Mouse (Mus musculus): ENCODE measurements at regions not wholly inside any gene's neighbourhood (a gene's known extent, or its start where the extent isn't known, plus 50 kb on each side); places are given as distances from the start of the nearest gene placed in this dataset.

DNA sequence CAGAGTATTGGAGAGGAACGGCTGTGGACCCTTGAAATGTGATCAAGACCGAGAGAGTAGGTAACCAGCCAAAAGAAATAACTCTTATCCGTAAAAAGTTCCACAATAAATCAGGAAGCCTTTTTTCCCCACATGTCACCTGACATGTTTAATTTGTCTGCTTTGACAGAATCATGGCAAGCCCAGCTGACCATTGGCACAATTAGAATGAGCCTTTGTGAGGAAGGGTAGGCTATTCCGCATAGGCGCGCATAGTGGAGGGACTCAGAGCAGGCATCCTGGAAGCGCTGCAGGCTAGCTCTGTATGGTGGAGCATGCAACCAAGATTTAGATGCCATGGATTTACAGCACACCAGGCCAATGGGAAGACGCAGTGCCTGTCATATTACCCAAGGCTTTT lies 316.5 kb upstream of the Npvf start:
- H3K9me3 ChIP-seq (replicated peaks; ENCODE audit: low read length), result no peaks in the 10 kb centered on the region
- H3K4me2 ChIP-seq (ENCODE audit: insufficient read depth, low read depth, poor library complexity, severe bottlenecking), result no peak overlapping the region
- dilution Hi-C loops (cut with MboI; ENCODE audit: extremely low pct_ligation_motif_present, extremely low pct_unique_long_range_greater_than_20kb, low sequenced_read_pairs) (no loop called here), in situ Hi-C loops (cut with MboI; ENCODE audit: low pct_ligation_motif_present, low pct_unique_long_range_greater_than_20kb, low sequenced_read_pairs) (no loop called here)
- no peaks in the 10 kb centered on the region for H3K79me2 ChIP-seq (replicated peaks; ENCODE audit: control insufficient read depth, extremely low read depth, insufficient read depth, poor library complexity, severe bottlenecking)
- no peaks in the 10 kb centered on the region for H3K36me3 ChIP-seq (replicated peaks in 1 of 2; ENCODE audit: control insufficient read depth in 1 of 2, insufficient read depth in 1 of 2, low read length in 1 of 2)
- peaks cover 0 to 11% of the 10 kb centered on the region in 2 experiments; a peak in 2 of 4 replicates for H3K4me1 ChIP-seq (ENCODE audit: control insufficient read depth in 1 of 2, insufficient read depth in 2 of 2)
- TF ChIP-seq MAX (IDR thresholded peaks at IDR 0.05; ENCODE audit: low read length), result no peak
- TF ChIP-seq MAFK (IDR thresholded peaks at IDR 0.05; ENCODE audit: insufficient replicate concordance, low read length), result no peak
- TF ChIP-seq UBTF (IDR thresholded peaks at IDR 0.05; ENCODE audit: low read depth, low read length), result no peak
- no peak for TF ChIP-seq NELFE (IDR thresholded peaks at IDR 0.05; ENCODE audit: low read depth, low read length)
- TF ChIP-seq MXI1 (IDR thresholded peaks at IDR 0.05; ENCODE audit: low read depth, low read length), result no peak
- no peak for TF ChIP-seq POLR2AphosphoS2 (IDR thresholded peaks at IDR 0.05; ENCODE audit: low read depth, low read length)
- TF ChIP-seq ETS1 (conservative IDR thresholded peaks at IDR 0.05; ENCODE audit: low read depth, low read length), result no peak
- TF ChIP-seq RAD21 (IDR thresholded peaks at IDR 0.05; ENCODE audit: low read depth, low read length), result no peak
- no peak for TF ChIP-seq TBP (conservative IDR thresholded peaks at IDR 0.05; ENCODE audit: low read depth, low read length)
- TF ChIP-seq E2F4 (IDR thresholded peaks at IDR 0.05; ENCODE audit: insufficient replicate concordance, low read depth, low read length), result no peak
- no peak for TF ChIP-seq MYC (IDR thresholded peaks at IDR 0.05; ENCODE audit: low read depth, low read length)
- DNase-seq (ENCODE audit: extremely low read depth), result no peak
- H3K9ac ChIP-seq (ENCODE audit: insufficient read depth, low read depth), result no peak overlapping the region
- no peaks in the 10 kb centered on the region for H3K27me3 ChIP-seq (replicated peaks)
- no peak overlapping the region for H3K4me3 ChIP-seq (replicated peaks in 1 of 3; ENCODE audit: low read depth in 2 of 3, low read length in 2 of 3, poor library complexity in 1 of 3)
- no peak overlapping the region for H3K27ac ChIP-seq (ENCODE audit: insufficient read depth, low read depth)

DNA sequence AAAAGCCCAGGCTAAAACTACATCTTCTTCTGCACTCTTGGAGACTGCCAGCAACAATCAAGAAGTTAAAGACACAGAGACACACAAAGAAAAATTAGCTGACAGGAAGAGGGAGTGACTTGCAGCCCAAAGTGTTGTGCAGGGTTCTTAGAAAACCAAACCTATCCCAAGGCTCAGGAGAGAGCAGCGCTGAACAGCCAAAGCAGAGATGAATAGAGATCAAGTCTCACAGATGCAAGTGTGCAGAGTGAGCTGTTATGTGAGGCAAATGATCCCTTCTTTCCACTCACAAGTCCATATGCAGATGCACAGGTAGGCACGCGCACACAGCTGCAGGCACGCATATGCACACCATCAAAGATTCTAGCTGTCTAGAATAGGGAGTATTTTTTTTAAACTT lies 318.0 kb upstream of the Npvf start:
- no peaks in the 10 kb centered on the region for H3K9me3 ChIP-seq (replicated peaks; ENCODE audit: low read length)
- peaks cover 0 to 11% of the 10 kb centered on the region in 2 experiments; a peak in 2 of 4 replicates for H3K4me1 ChIP-seq (ENCODE audit: control insufficient read depth in 1 of 2, insufficient read depth in 2 of 2)
- no peak overlapping the region for H3K9ac ChIP-seq (ENCODE audit: insufficient read depth, low read depth)
- H3K27me3 ChIP-seq (replicated peaks), result no peaks in the 10 kb centered on the region
- no peaks in the 10 kb centered on the region for H3K79me2 ChIP-seq (replicated peaks; ENCODE audit: control insufficient read depth, extremely low read depth, insufficient read depth, poor library complexity, severe bottlenecking)
- H3K4me2 ChIP-seq (ENCODE audit: insufficient read depth, low read depth, poor library complexity, severe bottlenecking), result no peak overlapping the region
- no peaks in the 10 kb centered on the region for H3K36me3 ChIP-seq (replicated peaks in 1 of 2; ENCODE audit: control insufficient read depth in 1 of 2, insufficient read depth in 1 of 2, low read length in 1 of 2)
- TF ChIP-seq E2F4 (IDR thresholded peaks at IDR 0.05; ENCODE audit: insufficient replicate concordance, low read depth, low read length) (no peak), ETS1 (conservative IDR thresholded peaks at IDR 0.05; ENCODE audit: low read depth, low read length) (no peak), PAX5 (IDR thresholded peaks at IDR 0.05; ENCODE audit: low read length) (no peak), CHD2 (IDR thresholded peaks at IDR 0.05; ENCODE audit: low read length) (no peak), TCF12 (IDR thresholded peaks at IDR 0.05; ENCODE audit: low read depth, low read length) (no peak), USF2 (conservative IDR thresholded peaks at IDR 0.05; ENCODE audit: low read depth, low read length) (no peak), KAT2A (IDR thresholded peaks at IDR 0.05; ENCODE audit: insufficient replicate concordance, low read length) (no peak), ZNF384 (IDR thresholded peaks at IDR 0.05; ENCODE audit: low read depth, low read length) (no peak), POLR2AphosphoS2 (IDR thresholded peaks at IDR 0.05; ENCODE audit: low read depth, low read length) (no peak), JUN (IDR thresholded peaks at IDR 0.05; ENCODE audit: insufficient read depth, low read depth, low read length) (no peak), RCOR1 (conservative IDR thresholded peaks at IDR 0.05; ENCODE audit: low read depth, low read length) (no peak), ZMIZ1 (IDR thresholded peaks at IDR 0.05; ENCODE audit: low read depth, low read length) (no peak), JUND (conservative IDR thresholded peaks at IDR 0.05; ENCODE audit: low read depth, low read length) (no peak), BHLHE40 (IDR thresholded peaks at IDR 0.05; ENCODE audit: low read depth, low read length) (no peak), ELF1 (IDR thresholded peaks at IDR 0.05; ENCODE audit: low read depth, low read length) (no peak), SIN3A (IDR thresholded peaks at IDR 0.05; ENCODE audit: low read length) (no peak)
- dilution Hi-C loops (cut with MboI; ENCODE audit: extremely low pct_ligation_motif_present, extremely low pct_unique_long_range_greater_than_20kb, low sequenced_read_pairs), result no loop called here
- DNase-seq (ENCODE audit: extremely low read depth), result no peak
- H3K27ac ChIP-seq (ENCODE audit: insufficient read depth, low read depth), result no peak overlapping the region
- H3K4me3 ChIP-seq (replicated peaks in 1 of 3; ENCODE audit: low read depth in 2 of 3, low read length in 2 of 3, poor library complexity in 1 of 3), result no peak overlapping the region
- in situ Hi-C loops (cut with MboI; ENCODE audit: low pct_ligation_motif_present, low pct_unique_long_range_greater_than_20kb, low sequenced_read_pairs), result no loop called here
